Mouse (Mus musculus) adrenal gland, postnatal 10 days (tissue): ENCODE measurements around the gene Ddit4. TPM values are rescaled to one million over a fixed set of nuclear protein-coding genes. Genes with fewer than 3 reads are reported as not detected.
"Not testable (repeated sequence)": the region's sequence is repeated elsewhere in the genome, so short reads cannot be mapped to it uniquely, and the experiment has no call there.

ENCODE experiments used
- DNase-seq: peaks from one replicate; pipeline ENCODE4 v3.0.0; 2021; ENCODE audit warnings: mixed read lengths
- long read RNA-seq, 2 experiments: library from polyadenylated mRNA; stranded (forward); transcript quantifications; one replicate each; pipeline ENCODE4 v2.0.0; 2021
- total RNA-seq, 2 experiments: library from RNA; stranded (reverse); gene quantifications; 2 replicates each; pipeline ENCODE4 v1.2.3; 2021

Ddit4 gene
- 100 to 1,000 TPM in 1 of 2 experiments, 10 to 100 TPM in 1; 46.2 to 129 TPM for total RNA-seq
- long read RNA-seq, experiment 1, transcript Ddit4-201 (3 exons, 1,755 nt): major isoform, 128 of 164 reads
- long read RNA-seq, experiment 1, partial matches to known transcripts: 4 of 164 reads
- long read RNA-seq, experiment 1, other reads (novel, unspliced or antisense): 32 of 164 reads
- long read RNA-seq, experiment 2, partial matches to known transcripts: 0 of 6 reads
- long read RNA-seq, experiment 2, other reads (novel, unspliced or antisense): 4 of 6 reads

DNA sequence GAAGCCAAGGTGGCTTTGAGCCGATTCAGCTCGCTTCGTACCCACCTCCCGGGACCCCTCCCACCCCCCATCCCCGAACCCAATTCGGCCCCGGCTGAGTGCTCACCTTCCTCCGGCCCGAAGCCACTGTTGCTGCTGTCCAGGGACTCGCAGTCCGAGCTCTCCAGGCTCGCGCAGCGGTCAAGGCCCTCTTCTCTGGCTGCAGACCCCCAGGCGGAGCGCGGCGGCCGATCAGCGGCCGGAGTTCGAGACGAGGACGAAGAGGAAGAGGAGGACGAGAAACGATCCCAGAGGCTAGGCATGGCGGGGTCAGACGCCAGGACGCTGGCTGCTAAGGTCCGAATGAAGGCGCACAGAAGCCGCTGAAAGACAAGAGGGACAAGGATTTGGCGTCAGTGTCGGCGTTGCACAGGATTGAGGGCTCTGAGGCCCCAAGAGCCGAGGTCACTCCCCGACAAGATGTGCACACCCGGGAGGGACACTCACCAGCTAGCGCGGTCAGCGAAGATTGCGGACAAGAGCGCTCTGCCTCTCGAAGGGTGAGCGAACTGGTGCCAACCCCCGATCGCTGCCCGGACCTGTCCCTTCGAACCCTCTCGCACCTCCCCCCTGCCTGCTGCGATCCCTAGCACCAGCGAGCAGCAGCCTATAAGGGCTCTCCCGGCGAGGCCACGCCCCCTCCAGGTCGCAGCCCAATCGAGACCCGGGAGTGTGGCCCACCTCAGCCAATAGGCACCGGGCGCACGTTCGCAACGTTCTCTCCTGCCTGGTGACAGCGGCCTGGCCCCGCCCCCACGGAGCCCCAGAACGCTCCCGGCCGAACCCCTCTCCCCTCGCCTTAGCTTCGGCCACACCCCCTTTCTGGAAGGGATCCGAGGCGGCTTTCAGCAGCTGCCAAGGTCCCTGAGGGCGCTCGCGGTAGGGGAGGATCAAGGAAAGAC lies at the start of gene Ddit4:
TSS of gene Ddit4 (minus strand) at position 624 of the 941 bp plus-strand sequence.
- peak; percentile 100 for DNase-seq

DNA sequence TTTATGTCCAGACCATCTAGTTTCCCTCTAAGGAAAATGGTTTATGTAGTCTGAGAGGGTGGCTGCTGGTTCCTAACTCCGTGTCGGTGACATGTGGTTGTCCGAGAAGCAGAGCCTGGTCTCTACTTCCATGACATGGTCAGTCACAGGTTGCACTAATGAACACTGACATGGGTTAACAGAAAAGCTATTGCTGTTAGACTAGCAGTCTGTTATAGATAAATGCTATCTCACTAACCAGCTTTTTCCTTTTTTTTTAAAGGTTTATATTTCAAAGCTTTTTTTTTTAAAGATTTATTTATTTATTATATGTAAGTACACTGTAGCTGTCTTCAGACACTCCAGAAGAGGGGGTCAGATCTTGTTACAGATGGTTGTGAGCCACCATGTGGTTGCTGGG lies 47.4 kb upstream of the Ddit4 start:
- DNase-seq: no peak

GRCm38 (mm10) chr10:59997591-59997990 lies 46.0 kb upstream of the Ddit4 start:
- DNase-seq: peak; percentile 69

GRCm38 (mm10) chr10:59995889-59996288 lies 44.3 kb upstream of the Ddit4 start:
- DNase-seq: no peak

DNA sequence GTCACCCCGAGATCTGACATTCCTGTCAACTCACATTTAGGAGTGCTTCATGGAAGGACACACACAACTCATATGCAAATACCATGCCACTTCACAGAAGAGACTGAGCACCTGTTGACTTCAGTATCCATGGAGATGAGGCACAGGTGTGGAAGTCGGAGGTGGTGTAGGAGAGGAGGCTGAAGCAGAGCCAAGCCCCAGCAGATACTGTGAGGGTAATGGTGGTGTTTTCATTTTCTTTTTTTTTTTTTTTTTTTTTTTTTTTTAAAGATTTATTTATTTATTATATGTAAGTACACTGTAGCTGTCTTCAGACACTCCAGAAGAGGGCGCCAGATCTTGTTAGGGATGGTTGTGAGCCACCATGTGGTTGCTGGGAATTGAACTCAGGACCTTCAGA lies 42.2 kb upstream of the Ddit4 start:
- DNase-seq: not testable (repeated sequence)

GRCm38 (mm10) chr10:59992024-59992423 lies 40.4 kb upstream of the Ddit4 start:
- no peak for DNase-seq

GRCm38 (mm10) chr10:59991262-59991880 lies 39.7 kb upstream of the Ddit4 start:
- DNase-seq: peak; percentile 65

DNA sequence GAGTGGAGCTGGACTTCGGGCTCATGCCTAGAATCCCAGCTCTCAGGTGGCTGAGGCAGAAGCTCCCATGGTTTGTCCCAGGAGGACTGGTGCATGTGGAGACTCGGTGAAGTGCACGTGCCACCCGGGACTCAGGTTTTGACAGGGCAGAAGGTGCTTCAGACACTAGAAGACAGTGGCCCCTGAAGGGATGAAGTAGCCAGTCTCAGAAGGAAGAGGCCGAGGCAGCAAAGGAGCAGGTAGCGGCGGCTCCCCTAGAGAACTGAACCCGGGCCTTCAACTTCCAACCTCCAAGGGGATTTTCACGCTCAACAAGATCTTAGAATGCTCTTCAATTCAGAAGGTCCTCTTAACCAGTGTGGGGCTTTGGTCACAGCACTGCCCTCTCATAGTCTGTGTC lies 38.8 kb upstream of the Ddit4 start:
- DNase-seq: no peak

DNA sequence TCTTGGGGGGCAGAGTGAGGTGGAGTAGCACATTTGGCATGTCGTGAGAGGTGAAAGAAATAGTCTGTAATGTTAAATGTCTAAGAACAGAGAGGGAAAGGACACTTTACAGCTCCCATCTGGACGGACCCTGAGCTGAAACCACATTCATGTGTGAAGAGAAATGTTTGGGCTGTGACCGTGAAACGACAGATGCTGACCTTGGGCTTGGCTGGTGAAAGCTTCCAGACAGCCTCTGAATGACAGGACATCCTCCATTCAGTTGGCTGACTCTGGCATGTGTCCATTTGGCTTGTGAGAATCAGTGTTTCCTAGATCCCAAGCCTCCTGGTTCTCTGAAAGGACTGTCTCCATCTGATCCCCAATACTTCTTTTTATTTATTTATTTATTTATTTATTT lies 36.4 kb upstream of the Ddit4 start:
- DNase-seq: peak; percentile 65

DNA sequence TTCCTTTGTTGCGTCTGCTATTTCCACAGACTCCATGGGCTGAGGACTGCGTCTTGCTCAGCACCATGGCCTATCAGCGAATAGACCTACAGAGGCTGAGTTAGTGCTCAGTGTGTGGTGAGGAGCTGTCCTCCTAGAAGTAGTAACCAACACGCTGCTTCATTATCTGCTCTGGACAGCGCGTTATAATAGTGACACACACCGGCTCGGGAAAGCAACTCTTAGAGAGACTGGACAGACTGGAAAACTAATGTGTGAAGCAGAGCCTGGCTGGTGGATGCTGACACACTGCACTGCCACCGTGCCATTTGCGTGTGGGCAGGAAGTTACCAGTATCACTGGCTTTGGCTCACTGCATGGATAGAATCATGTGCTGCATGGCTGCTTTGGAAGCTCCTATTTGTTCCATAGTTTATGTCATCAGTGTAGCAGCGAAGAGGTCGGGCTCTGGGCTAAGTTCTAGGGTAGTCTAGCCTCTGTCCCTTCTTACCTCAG lies 30.8 kb upstream of the Ddit4 start:
- no peak for DNase-seq

GRCm38 (mm10) chr10:59981792-59982191 lies 30.2 kb upstream of the Ddit4 start:
- DNase-seq: peak; percentile 64

GRCm38 (mm10) chr10:59981336-59981735 lies 29.7 kb upstream of the Ddit4 start:
- no peak for DNase-seq

- DNase-seq: no peak
Observed at GRCm38 (mm10) chr10:59980815-59981244, 29.2 kb upstream of the Ddit4 start.

GRCm38 (mm10) chr10:59978873-59979743 lies 27.5 kb upstream of the Ddit4 start:
- DNase-seq: peak; percentile 82

- DNase-seq: no peak
Observed at GRCm38 (mm10) chr10:59978401-59978800, 26.8 kb upstream of the Ddit4 start.

DNA sequence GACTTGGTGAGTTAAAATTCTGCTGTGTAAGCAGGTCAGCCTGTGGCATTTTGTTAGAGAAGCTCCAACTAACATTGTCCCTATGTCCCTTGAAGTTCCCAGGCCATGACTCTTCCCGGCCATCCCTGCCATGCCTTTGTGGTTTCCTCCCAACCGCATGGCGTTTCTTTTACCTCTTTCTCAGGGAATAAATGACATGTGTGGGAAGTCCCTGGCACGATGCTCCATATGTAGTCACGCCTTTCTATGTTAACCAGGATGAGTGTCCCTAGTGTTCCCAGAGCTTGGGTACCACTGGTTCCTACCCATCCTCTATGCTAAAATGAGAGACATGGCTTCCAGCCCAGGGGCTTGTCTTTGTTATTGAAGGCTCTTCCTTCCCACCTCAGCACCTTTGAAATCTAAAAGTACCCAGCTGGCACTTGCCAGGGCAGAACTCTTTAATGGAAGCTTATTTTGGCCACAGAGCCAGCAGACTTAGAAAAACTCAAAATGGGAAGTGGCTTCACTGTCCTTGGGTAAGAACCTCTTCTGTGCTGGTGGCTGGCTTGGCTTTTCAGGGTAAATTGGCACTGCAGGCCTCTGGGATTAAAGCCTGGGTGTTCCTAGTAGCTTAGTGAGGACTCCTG lies 26.2 kb upstream of the Ddit4 start:
- DNase-seq: no peak

DNA sequence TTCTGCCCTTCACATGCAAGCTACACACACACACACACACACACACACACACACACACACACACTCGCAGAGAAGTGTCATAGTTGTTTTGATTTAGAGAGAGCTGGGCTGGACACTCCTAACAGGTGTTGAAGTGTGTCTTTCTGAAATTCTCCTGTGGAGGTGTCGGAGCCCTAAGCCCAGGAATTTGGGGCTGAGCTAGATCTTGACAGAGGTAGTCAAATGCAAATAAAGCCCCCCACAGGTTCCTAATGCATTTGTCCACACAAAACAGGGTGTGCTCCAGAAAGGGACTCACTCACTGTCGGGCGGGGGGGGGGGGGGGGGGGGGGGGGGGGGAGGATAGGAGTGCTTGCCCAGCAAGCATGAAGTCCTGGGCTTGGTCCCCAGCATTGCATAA lies 25.5 kb upstream of the Ddit4 start:
- DNase-seq: no peak

DNA sequence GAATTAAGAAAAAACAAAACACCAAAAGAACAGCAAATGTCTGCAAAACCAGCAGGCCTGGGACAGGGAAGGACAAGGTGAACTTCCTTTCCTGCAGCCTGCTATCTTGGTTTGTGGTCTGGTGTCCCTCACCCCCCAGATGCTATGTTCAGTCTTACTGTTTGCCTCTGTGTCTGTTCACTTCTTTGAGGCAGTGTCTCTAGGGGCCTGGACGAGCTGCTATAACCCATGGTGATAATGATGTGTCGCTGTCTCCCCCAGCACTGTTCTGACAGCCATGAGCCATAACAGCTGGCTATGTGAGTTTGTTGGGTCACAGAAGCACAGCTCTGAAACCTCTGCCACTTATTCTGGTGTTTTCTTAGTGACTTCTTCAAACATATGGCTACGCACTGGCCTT lies 23.2 kb upstream of the Ddit4 start:
- DNase-seq: no peak

- DNase-seq: peak; percentile 52
Observed at GRCm38 (mm10) chr10:59974191-59974664, 22.6 kb upstream of the Ddit4 start.

DNA sequence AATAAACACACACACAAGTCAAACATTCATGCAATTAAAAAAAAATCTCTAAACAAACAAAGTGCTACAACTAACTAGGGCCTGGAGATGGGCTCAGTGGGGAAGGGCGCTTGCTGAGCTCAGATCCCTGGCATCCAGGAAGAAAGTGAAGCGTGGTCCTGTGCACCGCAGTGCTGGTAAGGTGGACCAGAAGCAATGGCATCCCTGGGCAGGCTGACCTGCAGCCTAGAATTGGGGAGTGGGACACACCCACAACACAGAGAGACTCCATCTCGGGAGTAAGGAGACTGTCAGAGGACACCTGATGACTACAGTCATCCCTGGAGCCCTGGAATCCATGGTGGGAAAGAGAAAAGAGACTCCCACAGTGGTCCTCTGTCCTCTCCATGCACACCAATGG lies 21.8 kb upstream of the Ddit4 start:
- DNase-seq: no peak

GRCm38 (mm10) chr10:59972999-59973398 lies 21.4 kb upstream of the Ddit4 start:
- no peak for DNase-seq
